Mouse (Mus musculus): ENCODE results near the gene Abtb2. TPM values are rescaled to one million over a fixed set of nuclear protein-coding genes. Genes with fewer than 3 reads are reported as not detected.

Gene Abtb2
- polyA plus RNA-seq, 1 experiment, result 16.0 TPM

- Histone ChIP-seq H3K4me1 (ENCODE audit: control insufficient read depth, insufficient read depth, low read length) (peaks cover 7% of the 10 kb centered on the region), H3K4me3 (replicated peaks; ENCODE audit: insufficient read depth, low read depth, low read length) (no peak overlapping the region), H3K27me3 (ENCODE audit: control insufficient read depth, insufficient read depth, low read length) (no peaks in the 10 kb centered on the region), H3K27ac (ENCODE audit: insufficient read depth, low read length) (no peak overlapping the region)
- no peak for TF ChIP-seq POLR2A (IDR thresholded peaks at IDR 0.05; ENCODE audit: borderline replicate concordance, insufficient read depth, low read length)
- TF ChIP-seq CTCF (IDR thresholded peaks at IDR 0.05; ENCODE audit: borderline replicate concordance, insufficient read depth, low read depth, low read length), result no peak
- 77% methylated on average over 10 of the region's 10 CpGs for WGBS
- no peak for DNase-seq
These were observed 137.2 kb downstream of the Abtb2 start for GRCm38 (mm10) chr2:103703336-103703735.

- no peak overlapping the region for H3K4me3 ChIP-seq (replicated peaks; ENCODE audit: insufficient read depth, low read depth, low read length)
- 74% methylated on average over 4 of the region's 4 CpGs for WGBS
- no peak overlapping the region for H3K27ac ChIP-seq (ENCODE audit: insufficient read depth, low read length)
- H3K4me1 ChIP-seq (ENCODE audit: control insufficient read depth, insufficient read depth, low read length), result peaks cover 7% of the 10 kb centered on the region
- DNase-seq, result no peak
- TF ChIP-seq POLR2A (IDR thresholded peaks at IDR 0.05; ENCODE audit: borderline replicate concordance, insufficient read depth, low read length) (no peak), CTCF (IDR thresholded peaks at IDR 0.05; ENCODE audit: borderline replicate concordance, insufficient read depth, low read depth, low read length) (no peak)
- no peaks in the 10 kb centered on the region for H3K27me3 ChIP-seq (ENCODE audit: control insufficient read depth, insufficient read depth, low read length)
These were observed 137.8 kb downstream of the Abtb2 start for GRCm38 (mm10) chr2:103703865-103704264.

GRCm38 (mm10) chr2:103705826-103706225 is 139.7 kb downstream of the Abtb2 start:
- TF ChIP-seq POLR2A (IDR thresholded peaks at IDR 0.05; ENCODE audit: borderline replicate concordance, insufficient read depth, low read length) (no peak), CTCF (IDR thresholded peaks at IDR 0.05; ENCODE audit: borderline replicate concordance, insufficient read depth, low read depth, low read length) (no peak)
- 32% methylated on average over 4 of the region's 4 CpGs for WGBS
- DNase-seq, result no peak
- H3K4me3 ChIP-seq (replicated peaks; ENCODE audit: insufficient read depth, low read depth, low read length), result no peak overlapping the region
- no peaks in the 10 kb centered on the region for H3K27me3 ChIP-seq (ENCODE audit: control insufficient read depth, insufficient read depth, low read length)
- peaks cover 7% of the 10 kb centered on the region for H3K4me1 ChIP-seq (ENCODE audit: control insufficient read depth, insufficient read depth, low read length)
- no peak overlapping the region for H3K27ac ChIP-seq (ENCODE audit: insufficient read depth, low read length)

DNA sequence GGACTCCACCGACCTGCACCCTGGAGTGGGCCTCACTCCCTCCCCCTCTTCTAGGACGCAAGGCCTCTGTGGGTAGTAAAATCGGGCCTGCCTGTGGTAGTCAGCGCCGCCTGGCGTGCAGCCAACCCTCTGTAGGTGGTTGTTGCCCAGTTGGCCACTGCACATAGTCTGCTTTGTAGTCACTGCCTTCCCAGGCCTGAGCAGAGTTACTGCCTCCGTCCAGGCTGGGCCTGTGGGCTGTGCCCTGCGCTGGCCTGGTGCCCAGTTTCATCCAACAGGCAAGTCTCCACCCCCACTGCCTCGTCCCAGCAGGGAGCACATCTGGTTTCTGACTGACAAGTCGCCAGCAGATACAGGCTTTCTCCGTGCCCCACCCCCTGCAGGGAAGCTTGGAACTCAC is 140.1 kb downstream of the Abtb2 start:
- Histone ChIP-seq H3K27ac (ENCODE audit: insufficient read depth, low read length) (no peak overlapping the region), H3K27me3 (ENCODE audit: control insufficient read depth, insufficient read depth, low read length) (no peaks in the 10 kb centered on the region), H3K4me1 (ENCODE audit: control insufficient read depth, insufficient read depth, low read length) (peaks cover 7% of the 10 kb centered on the region), H3K4me3 (replicated peaks; ENCODE audit: insufficient read depth, low read depth, low read length) (no peak overlapping the region)
- no peak for TF ChIP-seq POLR2A (IDR thresholded peaks at IDR 0.05; ENCODE audit: borderline replicate concordance, insufficient read depth, low read length)
- peak; percentile 40 to 59 for DNase-seq
- 8% methylated on average over 11 of the region's 11 CpGs for WGBS

DNA sequence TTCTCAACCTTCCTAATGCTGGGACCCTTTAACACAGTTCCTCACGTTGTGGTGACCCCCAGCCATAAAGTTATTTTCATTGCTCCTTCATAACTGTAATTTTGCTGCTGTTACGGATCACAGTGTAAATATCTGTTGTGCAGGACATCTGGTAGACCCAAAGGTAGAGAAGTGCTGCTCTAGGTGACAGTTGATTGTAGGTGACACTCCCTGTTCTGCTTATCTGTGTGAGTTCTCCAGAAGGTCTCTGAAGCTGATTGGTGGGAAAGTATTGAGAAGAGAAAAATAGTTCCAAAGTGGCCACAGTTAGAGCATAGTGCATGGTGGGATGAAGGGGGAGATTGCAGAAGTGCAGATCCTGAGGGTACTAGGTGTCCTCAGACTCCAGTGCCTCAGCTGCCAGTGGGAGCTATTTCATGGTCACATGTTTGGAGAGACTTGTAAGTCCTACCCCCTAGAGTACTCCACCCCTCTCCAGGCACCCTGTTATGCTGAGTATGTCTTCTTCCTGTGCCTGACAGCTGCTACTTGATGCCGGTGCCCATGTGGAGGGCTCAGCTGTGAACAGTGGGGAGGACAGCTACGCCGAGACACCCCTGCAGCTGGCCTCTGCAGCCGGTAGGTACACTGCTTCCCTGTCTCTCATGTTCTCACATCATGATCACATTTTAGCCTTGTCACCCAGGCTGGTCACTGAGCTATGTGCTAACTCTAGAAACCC is 141.1 kb downstream of the Abtb2 start:
- Histone ChIP-seq H3K27ac (ENCODE audit: insufficient read depth, low read length) (no peak overlapping the region), H3K4me3 (replicated peaks; ENCODE audit: insufficient read depth, low read depth, low read length) (no peak overlapping the region), H3K4me1 (ENCODE audit: control insufficient read depth, insufficient read depth, low read length) (peaks cover 7% of the 10 kb centered on the region), H3K27me3 (ENCODE audit: control insufficient read depth, insufficient read depth, low read length) (no peaks in the 10 kb centered on the region)
- no peak for TF ChIP-seq CTCF (IDR thresholded peaks at IDR 0.05; ENCODE audit: borderline replicate concordance, insufficient read depth, low read depth, low read length)
- TF ChIP-seq POLR2A (IDR thresholded peaks at IDR 0.05; ENCODE audit: borderline replicate concordance, insufficient read depth, low read length), result no peak
- DNase-seq, result no peak
- WGBS, result 85% methylated on average over 6 of the region's 6 CpGs

DNA sequence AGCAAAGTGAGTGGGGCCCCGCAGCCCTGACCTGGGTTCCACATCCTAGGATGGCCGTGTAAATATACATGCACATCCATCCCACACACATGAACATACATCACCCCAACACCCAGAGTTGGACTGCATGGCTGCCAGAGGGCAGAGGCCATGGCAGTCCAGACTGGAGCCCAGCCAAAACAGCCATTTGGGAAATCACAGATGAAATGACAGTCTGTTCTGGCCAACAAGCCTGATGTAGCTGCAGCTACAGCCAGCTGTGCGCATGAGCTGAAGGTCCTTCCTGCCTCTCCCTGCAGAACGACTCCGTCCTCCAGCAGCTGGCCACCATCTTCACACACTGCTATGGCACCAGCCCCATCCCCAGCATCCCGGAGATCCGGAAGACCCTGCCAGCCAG is 144.7 kb downstream of the Abtb2 start:
- no peak overlapping the region for H3K27ac ChIP-seq (ENCODE audit: insufficient read depth, low read length)
- H3K27me3 ChIP-seq (ENCODE audit: control insufficient read depth, insufficient read depth, low read length), result no peaks in the 10 kb centered on the region
- H3K4me1 ChIP-seq (ENCODE audit: control insufficient read depth, insufficient read depth, low read length), result peaks cover 8% of the 10 kb centered on the region
- H3K4me3 ChIP-seq (replicated peaks; ENCODE audit: insufficient read depth, low read depth, low read length), result no peak overlapping the region
- DNase-seq, result no peak
- TF ChIP-seq CTCF (IDR thresholded peaks at IDR 0.05; ENCODE audit: borderline replicate concordance, insufficient read depth, low read depth, low read length), result no peak
- no peak for TF ChIP-seq POLR2A (IDR thresholded peaks at IDR 0.05; ENCODE audit: borderline replicate concordance, insufficient read depth, low read length)
- WGBS, result 72% methylated on average over 7 of the region's 7 CpGs

DNA sequence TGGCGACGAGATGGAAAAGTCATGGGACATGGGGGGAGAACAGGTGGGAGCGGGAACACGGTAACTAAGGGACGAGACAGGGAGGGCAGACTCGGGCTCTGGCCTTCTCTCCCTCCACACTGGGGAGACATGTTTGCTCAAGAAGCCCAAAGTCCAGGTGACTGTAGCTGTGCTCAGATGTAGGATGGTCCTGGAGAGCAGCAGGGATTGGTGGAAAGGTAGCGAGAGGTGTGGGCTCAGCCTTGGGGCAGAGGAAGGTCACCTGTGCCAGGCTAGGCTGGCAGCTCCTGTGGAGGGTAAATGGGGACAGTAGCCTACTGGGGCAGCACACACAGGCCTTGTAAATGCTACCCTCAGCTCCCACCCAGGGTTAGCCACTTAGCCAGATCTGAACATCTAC is 147.7 kb downstream of the Abtb2 start:
- DNase-seq, result no peak
- 96% methylated on average over 7 of the region's 7 CpGs for WGBS
- Histone ChIP-seq H3K4me1 (ENCODE audit: control insufficient read depth, insufficient read depth, low read length) (peaks cover 4% of the 10 kb centered on the region), H3K27me3 (ENCODE audit: control insufficient read depth, insufficient read depth, low read length) (no peaks in the 10 kb centered on the region), H3K27ac (ENCODE audit: insufficient read depth, low read length) (no peak overlapping the region), H3K4me3 (replicated peaks; ENCODE audit: insufficient read depth, low read depth, low read length) (no peak overlapping the region)
- TF ChIP-seq CTCF (IDR thresholded peaks at IDR 0.05; ENCODE audit: borderline replicate concordance, insufficient read depth, low read depth, low read length) (no peak), POLR2A (IDR thresholded peaks at IDR 0.05; ENCODE audit: borderline replicate concordance, insufficient read depth, low read length) (no peak)

DNA sequence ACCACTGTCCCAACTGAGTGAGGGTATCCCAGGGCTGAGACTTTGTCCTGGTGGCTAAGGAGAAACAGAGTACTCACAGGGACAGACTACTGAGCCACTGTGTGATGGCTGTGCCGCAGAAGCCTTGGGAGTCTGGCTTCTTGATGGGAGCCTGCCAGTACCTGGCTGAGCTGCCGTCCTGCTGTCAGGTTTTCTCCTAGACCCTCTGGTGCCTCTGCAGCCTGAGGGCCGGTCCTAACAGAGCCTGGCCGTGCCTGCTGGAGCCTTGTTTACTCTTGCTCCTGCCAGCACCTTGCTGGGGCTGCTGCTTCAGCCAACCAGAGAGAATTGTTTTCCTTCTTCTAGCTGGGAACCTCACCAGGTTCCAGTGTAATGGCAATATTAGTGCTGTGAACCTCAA is 148.3 kb downstream of the Abtb2 start:
- peak in 1 of 2 experiments; percentile 32 for DNase-seq
- Histone ChIP-seq H3K27ac (ENCODE audit: insufficient read depth, low read length) (no peak overlapping the region), H3K4me1 (ENCODE audit: control insufficient read depth, insufficient read depth, low read length) (peaks cover 4% of the 10 kb centered on the region), H3K4me3 (replicated peaks; ENCODE audit: insufficient read depth, low read depth, low read length) (no peak overlapping the region), H3K27me3 (ENCODE audit: control insufficient read depth, insufficient read depth, low read length) (no peaks in the 10 kb centered on the region)
- WGBS, result 13% methylated on average over 4 of the region's 4 CpGs
- TF ChIP-seq POLR2A (IDR thresholded peaks at IDR 0.05; ENCODE audit: borderline replicate concordance, insufficient read depth, low read length) (no peak), CTCF (IDR thresholded peaks at IDR 0.05; ENCODE audit: borderline replicate concordance, insufficient read depth, low read depth, low read length) (no peak)

All from cerebellum, adult 2 months (tissue).